Mouse (Mus musculus): ENCODE measurements around the gene U2af2. TPM values are rescaled to one million over a fixed set of nuclear protein-coding genes. Genes with fewer than 3 reads are reported as not detected.

The U2af2 gene
- polyA plus RNA-seq, 1 experiment from 2014 or later: 112 TPM

- Histone ChIP-seq H3K9ac (ENCODE audit: low read depth, low read length) (peak within 1 kb of the TSS; percentile 99), H3K4me3 (ENCODE audit: low read length) (peak within 1 kb of the TSS; percentile 100), H3K4me1 (ENCODE audit: control insufficient read depth, insufficient read depth, low read length) (peaks cover 10% of the 10 kb centered on the region), H3K27ac (ENCODE audit: low read length) (peak within 1 kb of the TSS; percentile 97), H3K4me2 (ENCODE audit: low read depth, low read length) (peak within 1 kb of the TSS; percentile 73), H3K9me3 (ENCODE audit: control insufficient read depth, low read length) (no peaks in the 10 kb centered on the region), H3K36me3 (ENCODE audit: control insufficient read depth, insufficient read depth, low read length) (peaks cover 17% of the 10 kb centered on the region; the same call in 1 of the 2 replicates), H3K27me3 (replicated peaks; ENCODE audit: control insufficient read depth, insufficient read depth, low read length) (no peaks in the 10 kb centered on the region)
- ATAC-seq: peak; percentile 94
- WGBS: under 1% methylated on average over 80 of the region's 81 CpGs
Measured at GRCm38 (mm10) chr7:5080010-5080751, 18.2 kb downstream of the U2af2 start, which contains the start of gene Epn1. TSS of gene Epn1 (plus strand) at chr7:5080235.

DNA sequence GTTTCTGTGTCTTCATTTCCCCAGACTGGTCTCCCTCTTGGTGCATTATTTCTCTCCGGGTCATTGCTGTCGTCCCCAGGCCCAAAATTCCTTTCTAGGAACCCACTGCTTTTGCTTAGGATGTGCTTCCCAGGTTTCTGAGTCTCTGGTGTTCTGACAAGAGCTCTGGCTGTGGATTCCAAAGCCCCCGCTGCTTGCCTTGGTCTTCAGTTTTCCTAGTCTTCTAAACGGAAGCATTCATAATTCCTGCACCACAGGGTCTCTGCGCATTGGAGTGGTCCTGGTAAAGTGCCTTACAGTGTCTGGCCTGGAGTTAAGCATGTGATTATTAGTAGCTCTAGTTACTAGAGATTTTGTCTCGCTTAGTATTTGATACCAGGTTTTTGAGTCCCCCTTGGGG, 18.9 kb downstream of the U2af2 start:
- Histone ChIP-seq H3K4me1 (ENCODE audit: control insufficient read depth, insufficient read depth, low read length) (peaks cover 10% of the 10 kb centered on the region), H3K27me3 (replicated peaks; ENCODE audit: control insufficient read depth, insufficient read depth, low read length) (no peaks in the 10 kb centered on the region), H3K9ac (ENCODE audit: low read depth, low read length) (peak overlapping the region; percentile 99), H3K27ac (ENCODE audit: low read length) (peak overlapping the region; percentile 97), H3K36me3 (ENCODE audit: control insufficient read depth, insufficient read depth, low read length) (peaks cover 17% of the 10 kb centered on the region; the same call in 1 of the 2 replicates), H3K9me3 (ENCODE audit: control insufficient read depth, low read length) (no peaks in the 10 kb centered on the region), H3K4me2 (ENCODE audit: low read depth, low read length) (peak overlapping the region; percentile 73), H3K4me3 (ENCODE audit: low read length) (peak overlapping the region; percentile 100)
- no peak for ATAC-seq
- 13% methylated on average over 6 of the region's 6 CpGs for WGBS

DNA sequence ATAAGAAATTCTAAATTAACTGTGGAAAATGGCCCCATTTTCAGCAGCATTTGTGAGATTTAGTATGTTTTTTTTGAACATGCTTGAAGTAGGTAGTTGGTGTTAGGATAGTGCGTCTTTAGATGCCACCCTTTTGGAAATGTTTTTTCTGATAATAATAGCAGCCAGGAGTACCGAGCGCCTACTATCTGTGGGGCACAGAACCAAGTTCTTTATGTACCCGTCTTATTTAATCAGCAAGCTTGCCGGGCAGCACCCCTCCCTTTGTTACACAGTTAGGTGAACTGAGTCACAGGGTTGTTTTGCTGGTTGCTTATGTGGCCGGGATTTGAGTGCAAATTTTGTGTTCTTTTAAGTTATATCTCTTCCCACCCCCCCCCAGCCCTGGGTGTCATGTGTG, 19.3 kb downstream of the U2af2 start:
- Histone ChIP-seq H3K4me2 (ENCODE audit: low read depth, low read length) (peak overlapping the region; percentile 73), H3K9ac (ENCODE audit: low read depth, low read length) (peak overlapping the region; percentile 99), H3K36me3 (ENCODE audit: control insufficient read depth, insufficient read depth, low read length) (peaks cover 14% of the 10 kb centered on the region; the same call in 1 of the 2 replicates), H3K27ac (ENCODE audit: low read length) (peak overlapping the region; percentile 97), H3K9me3 (ENCODE audit: control insufficient read depth, low read length) (no peaks in the 10 kb centered on the region), H3K27me3 (replicated peaks; ENCODE audit: control insufficient read depth, insufficient read depth, low read length) (no peaks in the 10 kb centered on the region), H3K4me3 (ENCODE audit: low read length) (peak overlapping the region; percentile 100), H3K4me1 (ENCODE audit: control insufficient read depth, insufficient read depth, low read length) (peaks cover 12% of the 10 kb centered on the region)
- WGBS: 65% methylated on average over 6 of the region's 6 CpGs
- ATAC-seq: no peak

- peak overlapping the region; percentile 100 for H3K4me3 ChIP-seq (ENCODE audit: low read length)
- H3K4me2 ChIP-seq (ENCODE audit: low read depth, low read length): peak overlapping the region; percentile 73
- peak overlapping the region; percentile 55 for H3K27ac ChIP-seq (ENCODE audit: low read length)
- H3K36me3 ChIP-seq (ENCODE audit: control insufficient read depth, insufficient read depth, low read length): peaks cover 8% of the 10 kb centered on the region; the same call in 1 of the 2 replicates
- no peak for ATAC-seq
- no peaks in the 10 kb centered on the region for H3K27me3 ChIP-seq (replicated peaks; ENCODE audit: control insufficient read depth, insufficient read depth, low read length)
- H3K4me1 ChIP-seq (ENCODE audit: control insufficient read depth, insufficient read depth, low read length): peaks cover 14% of the 10 kb centered on the region
- H3K9me3 ChIP-seq (ENCODE audit: control insufficient read depth, low read length): no peaks in the 10 kb centered on the region
- peak overlapping the region; percentile 99 for H3K9ac ChIP-seq (ENCODE audit: low read depth, low read length)
- WGBS: 86% methylated on average over 2 of the region's 2 CpGs
Measured at GRCm38 (mm10) chr7:5081939-5082338, 20.0 kb downstream of the U2af2 start.

GRCm38 (mm10) chr7:5083325-5084105, 21.6 kb downstream of the U2af2 start:
- H3K4me3 ChIP-seq (ENCODE audit: low read length): peak overlapping the region; percentile 2; the same call in 1 of the 2 replicates
- peak; percentile 28 for ATAC-seq
- 0 out of 2 replicates have a peak, but pooled peaks cover 3% of the 10 kb centered on the region for H3K36me3 ChIP-seq (ENCODE audit: control insufficient read depth, insufficient read depth, low read length)
- peak overlapping the region; percentile 77 for H3K27ac ChIP-seq (ENCODE audit: low read length)
- H3K9ac ChIP-seq (ENCODE audit: low read depth, low read length): peak overlapping the region; percentile 45; the same call in 1 of the 2 replicates
- WGBS: 74% methylated on average over 18 of the region's 18 CpGs
- peak overlapping the region; percentile 21; the same call in 1 of the 2 replicates for H3K4me2 ChIP-seq (ENCODE audit: low read depth, low read length)
- H3K27me3 ChIP-seq (replicated peaks; ENCODE audit: control insufficient read depth, insufficient read depth, low read length): no peaks in the 10 kb centered on the region
- H3K9me3 ChIP-seq (ENCODE audit: control insufficient read depth, low read length): no peaks in the 10 kb centered on the region
- H3K4me1 ChIP-seq (ENCODE audit: control insufficient read depth, insufficient read depth, low read length): peaks cover 17% of the 10 kb centered on the region

GRCm38 (mm10) chr7:5085512-5085911, 23.6 kb downstream of the U2af2 start:
- Histone ChIP-seq H3K4me2 (ENCODE audit: low read depth, low read length) (no peak overlapping the region), H3K9ac (ENCODE audit: low read depth, low read length) (no peak overlapping the region), H3K27ac (ENCODE audit: low read length) (no peak overlapping the region), H3K9me3 (ENCODE audit: control insufficient read depth, low read length) (no peaks in the 10 kb centered on the region), H3K4me1 (ENCODE audit: control insufficient read depth, insufficient read depth, low read length) (peaks cover 17% of the 10 kb centered on the region), H3K4me3 (ENCODE audit: low read length) (no peak overlapping the region), H3K27me3 (replicated peaks; ENCODE audit: control insufficient read depth, insufficient read depth, low read length) (no peaks in the 10 kb centered on the region), H3K36me3 (ENCODE audit: control insufficient read depth, insufficient read depth, low read length) (0 out of 2 replicates have a peak, but pooled peaks cover 3% of the 10 kb centered on the region)
- ATAC-seq: no peak
- 86% methylated on average over 1 of the region's 1 CpGs for WGBS

GRCm38 (mm10) chr7:5086921-5087440, 25.0 kb downstream of the U2af2 start:
- Histone ChIP-seq H3K4me2 (ENCODE audit: low read depth, low read length) (no peak overlapping the region), H3K4me1 (ENCODE audit: control insufficient read depth, insufficient read depth, low read length) (peaks cover 9% of the 10 kb centered on the region), H3K4me3 (ENCODE audit: low read length) (no peak overlapping the region), H3K9me3 (ENCODE audit: control insufficient read depth, low read length) (no peaks in the 10 kb centered on the region), H3K9ac (ENCODE audit: low read depth, low read length) (no peak overlapping the region), H3K27ac (ENCODE audit: low read length) (peak overlapping the region; percentile 73), H3K36me3 (ENCODE audit: control insufficient read depth, insufficient read depth, low read length) (peaks cover 6% of the 10 kb centered on the region; the same call in 1 of the 2 replicates), H3K27me3 (replicated peaks; ENCODE audit: control insufficient read depth, insufficient read depth, low read length) (no peaks in the 10 kb centered on the region)
- WGBS: 55% methylated on average over 5 of the region's 5 CpGs
- no peak for ATAC-seq

- Histone ChIP-seq H3K4me1 (ENCODE audit: control insufficient read depth, insufficient read depth, low read length) (peaks cover 9% of the 10 kb centered on the region), H3K9me3 (ENCODE audit: control insufficient read depth, low read length) (no peaks in the 10 kb centered on the region), H3K27me3 (replicated peaks; ENCODE audit: control insufficient read depth, insufficient read depth, low read length) (no peaks in the 10 kb centered on the region), H3K9ac (ENCODE audit: low read depth, low read length) (no peak overlapping the region), H3K27ac (ENCODE audit: low read length) (peak overlapping the region; percentile 82), H3K4me2 (ENCODE audit: low read depth, low read length) (no peak overlapping the region), H3K36me3 (ENCODE audit: control insufficient read depth, insufficient read depth, low read length) (peaks cover 9% of the 10 kb centered on the region; the same call in 1 of the 2 replicates), H3K4me3 (ENCODE audit: low read length) (no peak overlapping the region)
- ATAC-seq: peak; percentile 89
- 64% methylated on average over 4 of the region's 4 CpGs for WGBS
Measured at GRCm38 (mm10) chr7:5087886-5088285, 25.9 kb downstream of the U2af2 start.

- no peak overlapping the region for H3K4me3 ChIP-seq (ENCODE audit: low read length)
Measured at GRCm38 (mm10) chr7:5089853-5090252, 27.9 kb downstream of the U2af2 start.

More at GRCm38 (mm10) chr7:5089853-5090252, 27.9 kb downstream of the U2af2 start:
- H3K4me1 ChIP-seq (ENCODE audit: control insufficient read depth, insufficient read depth, low read length): peaks cover 10% of the 10 kb centered on the region
- H3K9ac ChIP-seq (ENCODE audit: low read depth, low read length): no peak overlapping the region
- 93% methylated on average over 15 of the region's 15 CpGs for WGBS
- H3K36me3 ChIP-seq (ENCODE audit: control insufficient read depth, insufficient read depth, low read length): peaks cover 16% of the 10 kb centered on the region
- no peak overlapping the region for H3K4me2 ChIP-seq (ENCODE audit: low read depth, low read length)
- ATAC-seq: no peak
- H3K27me3 ChIP-seq (replicated peaks; ENCODE audit: control insufficient read depth, insufficient read depth, low read length): no peaks in the 10 kb centered on the region
- no peaks in the 10 kb centered on the region for H3K9me3 ChIP-seq (ENCODE audit: control insufficient read depth, low read length)
- H3K27ac ChIP-seq (ENCODE audit: low read length): no peak overlapping the region
